Comparison of ENCODE assay signal across 9 mouse cellular contexts in the genomic region with DNA sequence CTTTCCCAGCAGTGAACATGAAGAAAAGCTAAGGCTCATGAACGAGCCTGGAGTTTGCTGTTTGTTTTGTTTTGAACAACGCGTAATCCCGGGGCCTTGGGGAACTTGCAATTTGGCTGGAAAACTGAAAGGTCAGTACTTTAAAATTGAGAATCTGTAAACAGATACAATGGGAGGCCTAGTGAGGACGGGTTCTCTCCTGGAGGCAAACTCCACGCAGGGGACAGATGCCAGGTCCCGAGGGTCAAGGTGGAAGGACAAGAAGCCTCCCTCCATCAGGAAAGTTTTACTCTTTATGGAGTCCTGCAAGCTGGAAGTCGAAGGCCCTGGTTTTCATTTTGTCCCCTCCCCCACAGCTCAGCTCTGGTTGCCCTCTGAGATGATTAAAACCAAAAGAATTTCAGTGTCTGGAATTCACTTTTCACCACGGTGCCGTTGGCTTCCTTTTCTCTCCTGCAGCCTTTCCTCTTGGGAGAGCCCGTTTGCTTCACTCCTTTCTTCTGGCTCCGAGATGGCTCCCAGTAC. TPM values are rescaled to one million over a fixed set of nuclear protein-coding genes. Genes with fewer than 3 reads are reported as not detected.
DNase-seq lines count a peak whose midpoint lies in the region; ATAC-seq and TF ChIP-seq lines count a peak whose summit lies in the region.
"Had no signal": no experiment of that assay in that cellular context is flagged by ENCODE, and none has a peak within 500 bp of the region (broad histone marks: within the 10 kb centered on the region; RNA-seq: fewer than 3 reads in every experiment).

No protein-coding gene starts in this region.

- H3K4me2 ChIP-seq in midbrain, embryonic 16.5 days (ENCODE audit: low read length), result peak overlapping the region; percentile 23

- H3K27me3 ChIP-seq in C2C12 (ENCODE audit: control insufficient read depth, insufficient read depth, insufficient read length), result no peaks in the 10 kb centered on the region
- no peaks in the 10 kb centered on the region for H3K27me3 ChIP-seq in heart, embryonic 10.5 days (ENCODE audit: insufficient read depth, poor library complexity, severe bottlenecking)
- no peaks in the 10 kb centered on the region for H3K27me3 ChIP-seq in midbrain, embryonic 16.5 days (ENCODE audit: control insufficient read depth, insufficient read depth, low read depth, low read length)

- no peak for ATAC-seq in midbrain, embryonic 16.5 days
- no peak for ATAC-seq in cerebellum, adult (ENCODE audit: insufficient number of reproducible peaks, low FRiP score, low TSS enrichment)

- peak overlapping the region; percentile 53 for H3ac ChIP-seq in C2C12 (ENCODE audit: control insufficient read depth, insufficient read length, low read depth)

- no peak for TF ChIP-seq CTCF in C2C12 (IDR thresholded peaks at IDR 0.05; ENCODE audit: control insufficient read depth, insufficient read depth, insufficient read length)
- TF ChIP-seq CTCF in cortical plate, adult 2 months (IDR thresholded peaks at IDR 0.05; ENCODE audit: extremely low read depth, insufficient read depth, low read length), result no peak

- no peak overlapping the region for H3K4me3 ChIP-seq in C2C12 (ENCODE audit: insufficient read depth, poor library complexity, severe bottlenecking)
- H3K4me3 ChIP-seq in cortical plate, adult 2 months (ENCODE audit: insufficient read depth, low read length), result no peak overlapping the region
- peak overlapping the region; percentile 27; the same call in 1 of the 2 replicates for H3K4me3 ChIP-seq in heart, embryonic 10.5 days
- H3K4me3 ChIP-seq in midbrain, embryonic 16.5 days (ENCODE audit: low read depth, low read length), result no peak overlapping the region

- peaks cover 76% of the 10 kb centered on the region for H3K79me3 ChIP-seq in C2C12 (ENCODE audit: low read depth)

- 11% methylated on average over 12 of the region's 12 CpGs for WGBS in heart, embryonic 10.5 days
- 12% methylated on average over 12 of the region's 12 CpGs for WGBS in midbrain, embryonic 16.5 days

- peaks cover 93% of the 10 kb centered on the region for H3K79me2 ChIP-seq in C2C12 (ENCODE audit: control insufficient read depth, insufficient read depth)

- H3K9ac ChIP-seq in midbrain, embryonic 16.5 days (ENCODE audit: low read depth, low read length), result 0 out of 2 replicates have a peak overlapping the region, but pooled peaks have one; percentile 41
- H3K9ac ChIP-seq: liver, embryonic 14.5 days had no signal

- no peaks in the 10 kb centered on the region for H3K9me3 ChIP-seq in heart, embryonic 10.5 days
- H3K9me3 ChIP-seq in midbrain, embryonic 16.5 days (replicated peaks; ENCODE audit: control insufficient read depth, low read length, poor library complexity, severe bottlenecking), result no peaks in the 10 kb centered on the region

- DNase-seq in heart, embryonic 10.5 days (ENCODE audit: low spot score), result peak; percentile 81
- DNase-seq in kidney, postnatal 14 days, result peak; percentile 60
- no peak for DNase-seq in right cerebral cortex, postnatal 36 days (ENCODE audit: low spot score in 2 of 2)
- no peak for DNase-seq in urinary bladder, postnatal 25 days (ENCODE audit: low spot score)

- peaks cover 2% of the 10 kb centered on the region; the same call in 1 of the 2 replicates for H3K4me1 ChIP-seq in cortical plate, adult 2 months (ENCODE audit: control insufficient read depth, insufficient read depth, low read length)
- peaks cover 93% of the 10 kb centered on the region for H3K4me1 ChIP-seq in heart, embryonic 10.5 days
- H3K4me1 ChIP-seq in midbrain, embryonic 16.5 days (ENCODE audit: control insufficient read depth, insufficient read depth, low read length), result peaks cover 67% of the 10 kb centered on the region

- H3K36me3 ChIP-seq in C2C12 (ENCODE audit: control insufficient read depth, insufficient read depth), result peaks cover 74% of the 10 kb centered on the region
- peaks cover 10% of the 10 kb centered on the region; the same call in 1 of the 2 replicates for H3K36me3 ChIP-seq in heart, embryonic 10.5 days
- H3K36me3 ChIP-seq in midbrain, embryonic 16.5 days (ENCODE audit: control insufficient read depth, insufficient read depth, low read length), result no peaks in the 10 kb centered on the region

- 0 out of 2 replicates have a peak overlapping the region, but pooled peaks have one; percentile 8 for H3K27ac ChIP-seq in cortical plate, adult 2 months (ENCODE audit: insufficient read depth, low read length)
- peak overlapping the region; percentile 88 for H3K27ac ChIP-seq in heart, embryonic 10.5 days
- peak overlapping the region; percentile 68 for H3K27ac ChIP-seq in midbrain, embryonic 16.5 days (ENCODE audit: low read length)
- H3K27ac ChIP-seq: liver, embryonic 14.5 days had no signal

- no peak for TF ChIP-seq POLR2A in cortical plate, adult 2 months (IDR thresholded peaks at IDR 0.05; ENCODE audit: extremely low read depth, insufficient read depth, low read length)

TF ChIP-seq in C2C12, 6 proteins besides CTCF, POLR2A, EP300 and RAD21:
- TF ChIP-seq CEBPB (IDR thresholded peaks at IDR 0.05; ENCODE audit: low read depth) (no peak), MYOD1 (IDR thresholded peaks at IDR 0.05; ENCODE audit: control insufficient read depth, insufficient read length, low read depth) (no peak), USF1 (IDR thresholded peaks at IDR 0.05; ENCODE audit: low read depth) (no peak), FOSL1 (IDR thresholded peaks at IDR 0.05; ENCODE audit: insufficient read depth, low read length, poor library complexity, severe bottlenecking) (peak; percentile 11), MYOG (IDR thresholded peaks at IDR 0.05; ENCODE audit: control insufficient read depth, extremely low read depth, insufficient read length) (no peak)

RNA-seq across cellular contexts. Expression of a gene that starts 16.7 kb away (rescaled TPM):
- 42.4 TPM for polyA plus RNA-seq in C2C12 (2012; fragmentation: generic; extraction: Trizol)
- polyA plus RNA-seq in cortical plate, adult 2 months (2012; rRNA removed), result 2.9 and 3.1 TPM in 2 replicates
- 17.9 and 27.9 TPM in 2 replicates for polyA plus RNA-seq in heart, embryonic 10.5 days (2016; fragmentation: Nextera tagmentation; extraction: Ambion mirVana)
- 5.6 and 6.9 TPM in 2 replicates for polyA plus RNA-seq in midbrain, embryonic 16.5 days (2015; fragmentation: Nextera tagmentation; extraction: Ambion mirVana)

Comparison
In these comparisons a context has a peak if more than half of its experiments do, and no peak if none do; other contexts are left out.
1. H3K27ac ChIP-seq: peak in every context shown above with its lines; median percentile 88 in heart, embryonic 10.5 days; 68 in midbrain, embryonic 16.5 days; 8 in cortical plate, adult 2 months.
2. DNase-seq: peak in heart, embryonic 10.5 days (single experiment) and kidney, postnatal 14 days (single experiment); none in right cerebral cortex, postnatal 36 days (0 of 2) and urinary bladder, postnatal 25 days (single experiment).